Mouse (Mus musculus) hematopoietic stem cell, adult 5-6 weeks (primary cell): ENCODE results near the gene Idh1. TPM values are rescaled to one million over a fixed set of nuclear protein-coding genes. Genes with fewer than 3 reads are reported as not detected.

Source experiments
- ATAC-seq, 2 experiments: fragments of 125-278 bp in 1 of 2; replicated peaks in 1 of 2; 2 replicates each; pipeline ENCODE4 v1.8.0; 2016 to 2017; ENCODE audit warnings: inconsistent platforms in 2 of 2, mild to moderate bottlenecking in 2 of 2, moderate number of reproducible peaks in 2 of 2, low read depth in 1 of 2, moderate TSS enrichment in 1 of 2; ENCODE audit not compliant: low FRiP score in 2 of 2, poor library complexity in 2 of 2, severe bottlenecking in 2 of 2, insufficient read depth in 1 of 2, low TSS enrichment in 1 of 2
- total RNA-seq: library from RNA; stranded (forward); fragments of 172-1452, 232-1000 nt; gene quantifications from 2 replicates; pipeline ENCODE4 v1.2.3, GENCODE M21; 2017

The Idh1 gene
- total RNA-seq, 1 experiment from 2014 or later, result 49.6 TPM

- ATAC-seq, result no peak
These were observed 53.5 kb downstream of the Idh1 start for GRCm38 (mm10) chr1:65132833-65133232.

- no peak for ATAC-seq
These were observed 54.6 kb downstream of the Idh1 start for GRCm38 (mm10) chr1:65131671-65132070.

- ATAC-seq, result no peak
These were observed 56.1 kb downstream of the Idh1 start for GRCm38 (mm10) chr1:65130226-65130625.

- ATAC-seq, result no peak
These were observed 56.6 kb downstream of the Idh1 start for GRCm38 (mm10) chr1:65129634-65130180.

GRCm38 (mm10) chr1:65122574-65123372, 63.5 kb downstream of the Idh1 start, which contains the start of gene D630023F18Rik:
Gene D630023F18Rik, minus strand, starts transcription at chr1:65123214.
- ATAC-seq, result no peak

- ATAC-seq, result no peak
These were observed 66.9 kb downstream of the Idh1 start, which contains the start of gene Gm28845 for GRCm38 (mm10) chr1:65119438-65119837. Gene Gm28845, minus strand, starts transcription at chr1:65119558.

- ATAC-seq, result no peak
These were observed 68.0 kb downstream of the Idh1 start for GRCm38 (mm10) chr1:65118150-65118913.

GRCm38 (mm10) chr1:65113536-65114172, 72.6 kb downstream of the Idh1 start:
- ATAC-seq, result peak in 1 of 2 experiments; percentile 63; a peak in 2 of 4 replicates

- peak in 1 of 2 experiments; percentile 54; a peak in 2 of 4 replicates for ATAC-seq
These were observed 73.5 kb downstream of the Idh1 start for GRCm38 (mm10) chr1:65112807-65113196.

GRCm38 (mm10) chr1:65112031-65112806, 74.1 kb downstream of the Idh1 start:
- peak in 1 of 2 experiments; percentile 30; a peak in 1 of 4 replicates for ATAC-seq

GRCm38 (mm10) chr1:65109756-65110435, 76.4 kb downstream of the Idh1 start:
- no peak; a peak in 1 of 4 replicates for ATAC-seq

- ATAC-seq, result no peak
These were observed 77.1 kb downstream of the Idh1 start for GRCm38 (mm10) chr1:65109196-65109595.

Other genes starting within 250 kb of the Idh1 start
- 9.0 and 14.4 TPM in 2 replicates for gene Plekhm3, start 229.7 kb downstream of the Idh1 start, total RNA-seq
- gene Akr1cl, start 153.7 kb downstream of the Idh1 start, total RNA-seq, result not detected in 2 replicates
- not detected in 2 replicates for gene Cryge, start 135.4 kb downstream of the Idh1 start, total RNA-seq
- gene Crygd, start 123.0 kb downstream of the Idh1 start, total RNA-seq, result not detected in 2 replicates
- not detected in 2 replicates for gene Crygc, start 112.8 kb downstream of the Idh1 start, total RNA-seq
- not detected in 2 replicates for gene Crygb, start 104.2 kb downstream of the Idh1 start, total RNA-seq
- not detected in 2 replicates for gene Cryga, start 83.1 kb downstream of the Idh1 start, total RNA-seq
- gene Gm28845, start 66.9 kb downstream of the Idh1 start, total RNA-seq, result not detected in 2 replicates
- 1.4 TPM in 1 of 2 replicates, not detected in the other for gene D630023F18Rik, start 63.3 kb downstream of the Idh1 start, total RNA-seq
- gene Pikfyve, start 183 bp upstream of the Idh1 start, total RNA-seq, result 29.1 and 30.1 TPM in 2 replicates
- not detected in 2 replicates for gene Pth2r, start 95.6 kb upstream of the Idh1 start, total RNA-seq